Mouse (Mus musculus): ENCODE measurements around the gene Robo3. TPM values are rescaled to one million over a fixed set of nuclear protein-coding genes. Genes with fewer than 3 reads are reported as not detected.

Gene Robo3
- polyA plus RNA-seq, 1 experiment from 2014 or later, result 19.6 TPM

GRCm38 (mm10) chr9:37435616-37436015, 2.6 kb upstream of the Robo3 start:
- Histone ChIP-seq H3K36me3 (ENCODE audit: control insufficient read depth, insufficient read depth, low read length) (no peaks in the 10 kb centered on the region), H3K9me3 (ENCODE audit: control insufficient read depth, low read length) (no peaks in the 10 kb centered on the region), H3K27me3 (ENCODE audit: control insufficient read depth, insufficient read depth, low read length) (peaks cover 51% of the 10 kb centered on the region), H3K4me2 (ENCODE audit: low read depth, low read length, severe bottlenecking) (no peak overlapping the region), H3K4me1 (replicated peaks; ENCODE audit: control insufficient read depth, insufficient read depth, low read length) (peaks cover 17% of the 10 kb centered on the region), H3K27ac (ENCODE audit: low read depth, low read length) (no peak overlapping the region), H3K4me3 (ENCODE audit: low read depth, low read length) (no peak overlapping the region), H3K9ac (ENCODE audit: low read length) (no peak overlapping the region)
- no peak for DNase-seq (ENCODE audit: low spot score)
- ATAC-seq (replicated peaks; ENCODE audit: low FRiP score), result no peak
- 4% methylated on average over 4 of the region's 4 CpGs for WGBS

DNA sequence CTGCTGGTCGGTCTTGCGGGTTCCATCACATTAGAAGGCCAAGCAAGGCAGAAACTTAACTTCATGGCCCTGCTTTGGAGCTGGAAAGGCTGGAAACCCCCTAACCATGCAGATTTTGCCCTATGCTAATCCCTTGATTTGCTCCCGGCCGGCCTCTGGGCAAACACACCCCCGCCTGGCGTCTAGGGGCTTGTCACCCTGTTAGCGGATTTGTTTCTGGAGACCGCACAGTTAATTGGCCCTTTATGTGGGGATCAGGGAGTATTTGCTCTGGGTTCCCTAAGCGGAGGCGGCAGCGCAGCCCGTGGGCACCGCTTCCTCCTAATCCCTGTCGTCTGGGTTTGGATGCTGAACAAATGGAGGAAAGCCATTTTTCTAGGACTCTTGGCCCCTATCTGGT, 1.9 kb upstream of the Robo3 start:
- no peak overlapping the region for H3K27ac ChIP-seq (ENCODE audit: low read depth, low read length)
- no peak overlapping the region for H3K9ac ChIP-seq (ENCODE audit: low read length)
- ATAC-seq (replicated peaks; ENCODE audit: low FRiP score) (no peak), DNase-seq (ENCODE audit: low spot score) (peak; percentile 70)
- no peaks in the 10 kb centered on the region for H3K36me3 ChIP-seq (ENCODE audit: control insufficient read depth, insufficient read depth, low read length)
- H3K27me3 ChIP-seq (ENCODE audit: control insufficient read depth, insufficient read depth, low read length), result peaks cover 52% of the 10 kb centered on the region
- H3K4me1 ChIP-seq (replicated peaks; ENCODE audit: control insufficient read depth, insufficient read depth, low read length), result peaks cover 17% of the 10 kb centered on the region
- H3K9me3 ChIP-seq (ENCODE audit: control insufficient read depth, low read length), result no peaks in the 10 kb centered on the region
- 3% methylated on average over 14 of the region's 14 CpGs for WGBS
- no peak overlapping the region for H3K4me3 ChIP-seq (ENCODE audit: low read depth, low read length)
- H3K4me2 ChIP-seq (ENCODE audit: low read depth, low read length, severe bottlenecking), result no peak overlapping the region

GRCm38 (mm10) chr9:37433823-37434560, 946 bp upstream of the Robo3 start:
- DNase-seq (ENCODE audit: low spot score) (no peak), ATAC-seq (replicated peaks; ENCODE audit: low FRiP score) (no peak)
- Histone ChIP-seq H3K27ac (ENCODE audit: low read depth, low read length) (no peak overlapping the region), H3K4me3 (ENCODE audit: low read depth, low read length) (no peak overlapping the region), H3K27me3 (ENCODE audit: control insufficient read depth, insufficient read depth, low read length) (peaks cover 58% of the 10 kb centered on the region), H3K4me1 (replicated peaks; ENCODE audit: control insufficient read depth, insufficient read depth, low read length) (peaks cover 17% of the 10 kb centered on the region), H3K9me3 (ENCODE audit: control insufficient read depth, low read length) (no peaks in the 10 kb centered on the region), H3K9ac (ENCODE audit: low read length) (no peak overlapping the region), H3K4me2 (ENCODE audit: low read depth, low read length, severe bottlenecking) (peak overlapping the region; percentile 74), H3K36me3 (ENCODE audit: control insufficient read depth, insufficient read depth, low read length) (no peaks in the 10 kb centered on the region)
- 2% methylated on average over 18 of the region's 18 CpGs for WGBS

DNA sequence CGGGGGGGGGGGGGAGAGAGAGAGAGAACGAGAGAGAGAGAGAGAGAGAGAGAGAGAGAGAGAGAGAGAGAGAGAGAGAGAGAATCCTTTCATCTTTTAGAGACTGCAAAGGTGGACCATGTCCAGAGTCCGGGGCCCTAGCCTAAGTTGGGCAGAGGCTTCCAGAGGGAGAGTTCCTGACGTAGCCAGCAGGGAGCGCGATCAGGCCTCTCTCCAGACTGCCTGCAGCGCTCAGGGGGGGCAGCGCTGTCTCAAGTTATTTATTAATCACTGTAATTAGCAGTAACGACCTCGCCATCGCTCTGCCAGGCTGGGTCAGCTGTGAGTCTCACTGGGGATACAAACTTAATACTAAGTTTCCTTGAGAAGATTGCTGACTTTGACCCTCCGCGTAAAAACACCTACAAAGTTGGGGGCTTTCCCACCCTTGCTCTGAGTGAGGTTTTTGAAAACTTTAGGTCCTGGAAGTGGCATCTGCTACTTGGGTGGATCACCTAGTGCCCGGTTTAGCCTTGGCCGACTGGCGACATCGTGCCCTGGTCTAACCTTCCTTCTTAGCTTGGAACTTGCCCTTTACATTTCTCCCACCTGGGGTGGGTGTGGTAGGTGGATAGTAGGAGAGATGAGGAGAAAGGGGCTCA, 900 bp downstream of the Robo3 start:
- Histone ChIP-seq H3K27me3 (ENCODE audit: control insufficient read depth, insufficient read depth, low read length) (peaks cover 59% of the 10 kb centered on the region), H3K9ac (ENCODE audit: low read length) (peak overlapping the region; percentile 46; the same call in 1 of the 2 replicates), H3K4me1 (replicated peaks; ENCODE audit: control insufficient read depth, insufficient read depth, low read length) (peaks cover 17% of the 10 kb centered on the region), H3K36me3 (ENCODE audit: control insufficient read depth, insufficient read depth, low read length) (no peaks in the 10 kb centered on the region), H3K9me3 (ENCODE audit: control insufficient read depth, low read length) (no peaks in the 10 kb centered on the region), H3K4me3 (ENCODE audit: low read depth, low read length) (peak overlapping the region; percentile 40), H3K4me2 (ENCODE audit: low read depth, low read length, severe bottlenecking) (peak overlapping the region; percentile 74), H3K27ac (ENCODE audit: low read depth, low read length) (no peak overlapping the region)
- ATAC-seq (replicated peaks; ENCODE audit: low FRiP score), result peak; percentile 71
- 1% methylated on average over 16 of the region's 17 CpGs for WGBS
- DNase-seq (ENCODE audit: low spot score), result peak; percentile 82

GRCm38 (mm10) chr9:37430582-37430981, 2.5 kb downstream of the Robo3 start:
- Histone ChIP-seq H3K27me3 (ENCODE audit: control insufficient read depth, insufficient read depth, low read length) (peaks cover 54% of the 10 kb centered on the region), H3K9ac (ENCODE audit: low read length) (no peak overlapping the region), H3K36me3 (ENCODE audit: control insufficient read depth, insufficient read depth, low read length) (no peaks in the 10 kb centered on the region), H3K9me3 (ENCODE audit: control insufficient read depth, low read length) (no peaks in the 10 kb centered on the region), H3K27ac (ENCODE audit: low read depth, low read length) (no peak overlapping the region), H3K4me1 (replicated peaks; ENCODE audit: control insufficient read depth, insufficient read depth, low read length) (peaks cover 17% of the 10 kb centered on the region), H3K4me2 (ENCODE audit: low read depth, low read length, severe bottlenecking) (no peak overlapping the region; the same call in 1 of the 2 replicates), H3K4me3 (ENCODE audit: low read depth, low read length) (no peak overlapping the region)
- ATAC-seq (replicated peaks; ENCODE audit: low FRiP score), result peak; percentile 65
- 1% methylated on average over 12 of the region's 12 CpGs for WGBS
- DNase-seq (ENCODE audit: low spot score), result peak; percentile 93

DNA sequence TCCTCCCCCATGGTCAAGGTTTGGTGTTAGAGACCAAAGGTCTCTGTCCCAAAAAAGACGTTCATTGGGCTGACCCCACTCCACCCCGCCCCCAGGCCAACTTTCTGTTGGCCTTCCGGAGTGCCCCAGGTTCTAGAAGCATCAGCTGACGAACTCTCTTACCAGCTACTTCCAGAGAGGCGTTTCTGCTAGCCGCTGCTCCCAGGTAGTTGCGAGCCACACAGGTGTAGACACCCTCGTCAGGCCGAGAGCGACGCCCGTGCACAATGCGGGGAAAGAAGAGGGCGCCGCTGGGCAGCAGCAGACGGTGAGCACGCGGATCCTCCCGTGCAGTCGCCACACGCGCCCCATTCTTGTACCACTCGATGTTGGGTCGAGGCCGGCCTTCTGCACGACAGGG, 3.7 kb downstream of the Robo3 start:
- H3K9ac ChIP-seq (ENCODE audit: low read length), result no peak overlapping the region
- DNase-seq (ENCODE audit: low spot score) (no peak), ATAC-seq (replicated peaks; ENCODE audit: low FRiP score) (no peak)
- H3K9me3 ChIP-seq (ENCODE audit: control insufficient read depth, low read length), result no peaks in the 10 kb centered on the region
- H3K36me3 ChIP-seq (ENCODE audit: control insufficient read depth, insufficient read depth, low read length), result no peaks in the 10 kb centered on the region
- H3K27me3 ChIP-seq (ENCODE audit: control insufficient read depth, insufficient read depth, low read length), result peaks cover 43% of the 10 kb centered on the region
- 50% methylated on average over 26 of the region's 26 CpGs for WGBS
- peaks cover 13% of the 10 kb centered on the region for H3K4me1 ChIP-seq (replicated peaks; ENCODE audit: control insufficient read depth, insufficient read depth, low read length)
- H3K4me3 ChIP-seq (ENCODE audit: low read depth, low read length), result no peak overlapping the region
- no peak overlapping the region for H3K27ac ChIP-seq (ENCODE audit: low read depth, low read length)
- H3K4me2 ChIP-seq (ENCODE audit: low read depth, low read length, severe bottlenecking), result no peak overlapping the region

DNA sequence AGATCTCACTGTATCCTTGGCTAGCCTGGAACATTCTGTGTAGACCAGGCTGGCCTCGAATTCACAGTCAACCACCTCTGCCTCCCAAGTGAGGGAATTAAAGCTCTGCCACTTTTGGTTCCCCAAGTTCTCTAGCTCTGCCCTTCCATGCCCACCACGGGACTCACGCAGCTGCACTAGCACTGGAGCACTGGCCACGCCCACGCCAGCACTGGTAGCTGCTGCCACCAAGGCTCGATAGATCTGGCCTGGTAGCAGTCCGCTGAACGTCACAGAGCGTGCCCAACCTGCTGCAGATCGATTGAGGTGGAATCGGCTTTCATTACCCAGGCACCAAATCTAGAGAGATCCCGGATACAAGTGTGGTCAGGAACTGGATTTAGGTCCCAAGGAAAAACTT, 11.8 kb downstream of the Robo3 start:
- Histone ChIP-seq H3K4me2 (ENCODE audit: low read depth, low read length, severe bottlenecking) (peak overlapping the region; percentile 39; the same call in 1 of the 2 replicates), H3K4me1 (replicated peaks; ENCODE audit: control insufficient read depth, insufficient read depth, low read length) (0 out of 2 replicates have a peak, but pooled peaks cover 2% of the 10 kb centered on the region), H3K9ac (ENCODE audit: low read length) (no peak overlapping the region), H3K27me3 (ENCODE audit: control insufficient read depth, insufficient read depth, low read length) (peaks cover 4% of the 10 kb centered on the region; the same call in 1 of the 2 replicates), H3K27ac (ENCODE audit: low read depth, low read length) (no peak overlapping the region), H3K4me3 (ENCODE audit: low read depth, low read length) (no peak overlapping the region), H3K36me3 (ENCODE audit: control insufficient read depth, insufficient read depth, low read length) (no peaks in the 10 kb centered on the region), H3K9me3 (ENCODE audit: control insufficient read depth, low read length) (no peaks in the 10 kb centered on the region)
- no peak for DNase-seq (ENCODE audit: low spot score)
- WGBS, result 37% methylated on average over 12 of the region's 12 CpGs
- peak; percentile 53 for ATAC-seq (replicated peaks; ENCODE audit: low FRiP score)

GRCm38 (mm10) chr9:37420676-37421075, 12.4 kb downstream of the Robo3 start:
- Histone ChIP-seq H3K4me1 (replicated peaks; ENCODE audit: control insufficient read depth, insufficient read depth, low read length) (0 out of 2 replicates have a peak, but pooled peaks cover 2% of the 10 kb centered on the region), H3K9ac (ENCODE audit: low read length) (peak overlapping the region; percentile 28; the same call in 1 of the 2 replicates), H3K27ac (ENCODE audit: low read depth, low read length) (no peak overlapping the region), H3K4me2 (ENCODE audit: low read depth, low read length, severe bottlenecking) (peak overlapping the region; percentile 39), H3K9me3 (ENCODE audit: control insufficient read depth, low read length) (no peaks in the 10 kb centered on the region), H3K4me3 (ENCODE audit: low read depth, low read length) (peak overlapping the region; percentile 6; the same call in 1 of the 2 replicates), H3K27me3 (ENCODE audit: control insufficient read depth, insufficient read depth, low read length) (peaks cover 4% of the 10 kb centered on the region; the same call in 1 of the 2 replicates), H3K36me3 (ENCODE audit: control insufficient read depth, insufficient read depth, low read length) (no peaks in the 10 kb centered on the region)
- peak; percentile 95 for DNase-seq (ENCODE audit: low spot score)
- WGBS, result under 1% methylated on average over 27 of the region's 27 CpGs
- peak; percentile 92 for ATAC-seq (replicated peaks; ENCODE audit: low FRiP score)

All from forebrain, embryonic 11.5 days (tissue).